Mouse (Mus musculus): ENCODE measurements at regions not wholly inside any gene's neighbourhood (a gene's known extent, or its start where the extent isn't known, plus 50 kb on each side); places are given as distances from the start of the nearest gene placed in this dataset.
"Not testable (repeated sequence)": the region's sequence is repeated elsewhere in the genome, so short reads cannot be mapped to it uniquely, and the experiment has no call there.

- H3K4me1 ChIP-seq (replicated peaks; ENCODE audit: control insufficient read depth, insufficient read depth), result no peaks in the 10 kb centered on the region
- 83% methylated on average over 7 of the region's 7 CpGs for WGBS
- no peak overlapping the region for H3K9ac ChIP-seq (ENCODE audit: low read length)
- no peak overlapping the region for H3K4me3 ChIP-seq (ENCODE audit: low read depth, low read length)
- H3K4me2 ChIP-seq (replicated peaks; ENCODE audit: low read depth), result no peak overlapping the region
- no peaks in the 10 kb centered on the region for H3K27me3 ChIP-seq (ENCODE audit: control insufficient read depth, insufficient read depth, low read length)
- TF ChIP-seq EP300 (optimal IDR thresholded peaks at IDR 0.05) (no peak), CTCF (IDR thresholded peaks at IDR 0.05; ENCODE audit: low read depth) (no peak)
- ATAC-seq (ENCODE audit: low FRiP score, low TSS enrichment) (no peak), DNase-seq (ENCODE audit: low spot score) (no peak)
- no peaks in the 10 kb centered on the region for H3K9me3 ChIP-seq (ENCODE audit: control insufficient read depth, low read length)
- H3K36me3 ChIP-seq (ENCODE audit: control insufficient read depth, insufficient read depth, low read length), result no peaks in the 10 kb centered on the region
- no peak overlapping the region for H3K27ac ChIP-seq (replicated peaks)
Measured at GRCm38 (mm10) chr4:45631276-45632045, 99.2 kb upstream of the Shb start.

DNA sequence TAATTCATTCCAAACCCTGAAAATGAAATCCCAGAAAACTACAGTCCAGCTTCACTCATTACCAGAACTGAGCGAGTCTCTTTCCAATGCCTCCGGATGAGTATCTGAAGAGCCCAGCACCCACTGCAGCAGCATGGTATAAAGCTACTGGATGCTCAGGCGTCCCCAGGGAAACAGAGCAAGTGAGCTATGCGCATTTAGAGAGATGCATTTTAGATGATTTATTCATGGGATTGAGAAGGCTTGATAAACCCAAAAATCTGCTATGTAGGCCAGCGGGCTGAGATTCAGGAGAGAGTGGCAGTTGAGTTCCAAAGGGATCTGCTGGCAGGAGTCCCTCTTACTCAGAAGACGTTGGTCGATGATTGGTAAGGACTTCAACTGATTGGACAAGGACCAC is 93.4 kb upstream of the Shb start:
- H3K9ac ChIP-seq (ENCODE audit: low read length), result no peak overlapping the region
- H3K27me3 ChIP-seq (ENCODE audit: control insufficient read depth, insufficient read depth, low read length), result no peaks in the 10 kb centered on the region
- H3K4me3 ChIP-seq (ENCODE audit: low read depth, low read length), result no peak overlapping the region
- H3K36me3 ChIP-seq (ENCODE audit: control insufficient read depth, insufficient read depth, low read length), result no peaks in the 10 kb centered on the region
- no peak overlapping the region for H3K27ac ChIP-seq (replicated peaks)
- DNase-seq (ENCODE audit: low spot score) (no peak), ATAC-seq (ENCODE audit: low FRiP score, low TSS enrichment) (no peak)
- H3K9me3 ChIP-seq (ENCODE audit: control insufficient read depth, low read length), result no peaks in the 10 kb centered on the region
- 87% methylated on average over 7 of the region's 7 CpGs for WGBS
- no peak overlapping the region for H3K4me2 ChIP-seq (replicated peaks; ENCODE audit: low read depth)
- no peaks in the 10 kb centered on the region for H3K4me1 ChIP-seq (replicated peaks; ENCODE audit: control insufficient read depth, insufficient read depth)
- TF ChIP-seq CTCF (IDR thresholded peaks at IDR 0.05; ENCODE audit: low read depth) (no peak), EP300 (optimal IDR thresholded peaks at IDR 0.05) (no peak)

GRCm38 (mm10) chr4:45622017-45622416 is 89.7 kb upstream of the Shb start:
- no peak overlapping the region for H3K9ac ChIP-seq (ENCODE audit: low read length)
- H3K9me3 ChIP-seq (ENCODE audit: control insufficient read depth, low read length), result no peaks in the 10 kb centered on the region
- H3K4me1 ChIP-seq (replicated peaks; ENCODE audit: control insufficient read depth, insufficient read depth), result no peaks in the 10 kb centered on the region
- no peaks in the 10 kb centered on the region for H3K36me3 ChIP-seq (ENCODE audit: control insufficient read depth, insufficient read depth, low read length)
- ATAC-seq (ENCODE audit: low FRiP score, low TSS enrichment), result no peak
- no peak overlapping the region for H3K4me2 ChIP-seq (replicated peaks; ENCODE audit: low read depth)
- TF ChIP-seq CTCF (IDR thresholded peaks at IDR 0.05; ENCODE audit: low read depth) (peak; percentile 26; the same call in 1 of the 2 replicates), EP300 (optimal IDR thresholded peaks at IDR 0.05) (no peak)
- H3K27ac ChIP-seq (replicated peaks), result no peak overlapping the region
- WGBS, result 92% methylated on average over 5 of the region's 5 CpGs
- H3K4me3 ChIP-seq (ENCODE audit: low read depth, low read length), result no peak overlapping the region
- DNase-seq (ENCODE audit: low spot score), result no peak
- H3K27me3 ChIP-seq (ENCODE audit: control insufficient read depth, insufficient read depth, low read length), result no peaks in the 10 kb centered on the region

DNA sequence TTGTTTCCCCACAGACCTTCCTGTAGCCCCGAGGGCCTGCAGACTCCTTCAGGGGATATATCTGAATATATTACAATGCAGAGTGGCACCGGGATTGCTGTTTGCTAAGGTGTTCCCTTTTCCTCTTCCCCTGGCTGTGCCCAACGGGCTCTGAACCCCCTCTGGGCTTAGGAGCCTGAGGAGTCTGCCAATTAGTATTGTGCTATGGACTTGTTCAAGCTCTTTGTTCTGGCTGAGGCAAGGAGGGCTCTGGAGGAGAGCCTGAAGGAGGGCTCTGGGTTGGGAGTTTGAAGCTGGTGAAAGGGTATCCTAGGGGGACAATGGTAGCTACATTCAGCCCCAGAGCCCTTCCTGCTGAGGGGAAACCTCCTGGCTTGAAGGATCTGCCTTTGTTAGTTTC is 84.9 kb upstream of the Shb start:
- 48% methylated on average over 3 of the region's 3 CpGs for WGBS
- Histone ChIP-seq H3K4me1 (replicated peaks; ENCODE audit: control insufficient read depth, insufficient read depth) (no peaks in the 10 kb centered on the region), H3K4me3 (ENCODE audit: low read depth, low read length) (no peak overlapping the region), H3K36me3 (ENCODE audit: control insufficient read depth, insufficient read depth, low read length) (no peaks in the 10 kb centered on the region), H3K4me2 (replicated peaks; ENCODE audit: low read depth) (no peak overlapping the region), H3K9me3 (ENCODE audit: control insufficient read depth, low read length) (no peaks in the 10 kb centered on the region), H3K9ac (ENCODE audit: low read length) (no peak overlapping the region), H3K27me3 (ENCODE audit: control insufficient read depth, insufficient read depth, low read length) (no peaks in the 10 kb centered on the region), H3K27ac (replicated peaks) (no peak overlapping the region)
- TF ChIP-seq EP300 (optimal IDR thresholded peaks at IDR 0.05) (no peak), CTCF (IDR thresholded peaks at IDR 0.05; ENCODE audit: low read depth) (no peak)
- ATAC-seq (ENCODE audit: low FRiP score, low TSS enrichment) (no peak), DNase-seq (ENCODE audit: low spot score) (no peak)

- WGBS, result 70% methylated on average over 3 of the region's 3 CpGs
- ATAC-seq (ENCODE audit: low FRiP score, low TSS enrichment); H3K9ac ChIP-seq (ENCODE audit: low read length): not testable (repeated sequence)
Measured at GRCm38 (mm10) chr4:45613498-45613897, 81.2 kb upstream of the Shb start.

GRCm38 (mm10) chr4:45612132-45612531 is 79.9 kb upstream of the Shb start:
- no peak overlapping the region for H3K27ac ChIP-seq (replicated peaks)
- no peak overlapping the region for H3K9ac ChIP-seq (ENCODE audit: low read length)
- WGBS, result 32% methylated on average over 5 of the region's 5 CpGs
- H3K4me2 ChIP-seq (replicated peaks; ENCODE audit: low read depth), result no peak overlapping the region
- TF ChIP-seq EP300 (optimal IDR thresholded peaks at IDR 0.05), result no peak
- TF ChIP-seq CTCF (IDR thresholded peaks at IDR 0.05; ENCODE audit: low read depth), result peak; percentile 78
- no peaks in the 10 kb centered on the region for H3K36me3 ChIP-seq (ENCODE audit: control insufficient read depth, insufficient read depth, low read length)
- no peaks in the 10 kb centered on the region for H3K4me1 ChIP-seq (replicated peaks; ENCODE audit: control insufficient read depth, insufficient read depth)
- DNase-seq (ENCODE audit: low spot score) (peak; percentile 80), ATAC-seq (ENCODE audit: low FRiP score, low TSS enrichment) (peak; percentile 68; the same call in 1 of the 2 replicates)
- H3K9me3 ChIP-seq (ENCODE audit: control insufficient read depth, low read length), result no peaks in the 10 kb centered on the region
- H3K4me3 ChIP-seq (ENCODE audit: low read depth, low read length), result no peak overlapping the region
- no peaks in the 10 kb centered on the region for H3K27me3 ChIP-seq (ENCODE audit: control insufficient read depth, insufficient read depth, low read length)

More at GRCm38 (mm10) chr4:45613498-45613897, 81.2 kb upstream of the Shb start:
- not testable (repeated sequence) for H3K36me3 ChIP-seq (ENCODE audit: control insufficient read depth, insufficient read depth, low read length); H3K9me3 ChIP-seq (ENCODE audit: control insufficient read depth, low read length); H3K4me3 ChIP-seq (ENCODE audit: low read depth, low read length); DNase-seq (ENCODE audit: low spot score); H3K27ac ChIP-seq (replicated peaks); H3K4me1 ChIP-seq (replicated peaks; ENCODE audit: control insufficient read depth, insufficient read depth); H3K4me2 ChIP-seq (replicated peaks; ENCODE audit: low read depth); H3K27me3 ChIP-seq (ENCODE audit: control insufficient read depth, insufficient read depth, low read length)

Data from stomach, postnatal 0 days (tissue).